In genomic region chr4:77655669-77656068, GRCm38 (mm10) we compare ENCODE assay signal across 27 mouse cellular contexts.
DNase-seq lines count a peak whose midpoint lies in the region; ATAC-seq and TF ChIP-seq lines count a peak whose summit lies in the region.
"Had no signal": no experiment of that assay in that cellular context is flagged by ENCODE, and none has a peak within 500 bp of the region (broad histone marks: within the 10 kb centered on the region; RNA-seq: fewer than 3 reads in every experiment).

No protein-coding gene starts in this region.

- DNase-seq in frontal cortex, postnatal 10 days (ENCODE audit: low spot score in 2 of 2): no peak
- peak; percentile 66 for DNase-seq in midbrain, embryonic 14.5 days
- no peak for DNase-seq in midbrain, embryonic 10.5 days (ENCODE audit: low spot score)
- DNase-seq in stomach, postnatal 0 days (ENCODE audit: low spot score): no peak
- no peak for DNase-seq in adrenal gland, adult (ENCODE audit: inconsistent age in 2 of 2, low spot score in 1 of 2)
- DNase-seq: adrenal gland, postnatal 25 days; cerebellum, adult 8-10 months; cerebellum, postnatal 25 days; gastrocnemius, postnatal 14 days; kidney, adult 2 months; kidney, postnatal 4 days; layer of hippocampus, adult 9-11 months; lung, postnatal 36 days; right cerebral cortex, postnatal 25 days; thymus, postnatal 25 days had no signal

- ATAC-seq in frontal cortex, adult (ENCODE audit: low TSS enrichment): peak; percentile 50; the same call in 1 of the 2 replicates
- no peak for ATAC-seq in intestine, postnatal 0 days
- ATAC-seq in intestine, embryonic 16.5 days: no peak
- ATAC-seq in midbrain, embryonic 14.5 days (ENCODE audit: low FRiP score, low TSS enrichment): no peak
- ATAC-seq in stomach, postnatal 0 days (ENCODE audit: low FRiP score, low TSS enrichment): no peak
- ATAC-seq: CD4-positive, CD25-positive, alpha-beta regulatory T cell, adult 4 months; forebrain, embryonic 16.5 days had no signal

- no peak overlapping the region for H3K27ac ChIP-seq in intestine, postnatal 0 days (ENCODE audit: low read depth, low read length)
- H3K27ac ChIP-seq in intestine, embryonic 16.5 days (ENCODE audit: low read length): no peak overlapping the region
- no peak overlapping the region for H3K27ac ChIP-seq in midbrain, embryonic 14.5 days (replicated peaks; ENCODE audit: low read depth, low read length)
- H3K27ac ChIP-seq in midbrain, embryonic 10.5 days (replicated peaks): no peak overlapping the region
- H3K27ac ChIP-seq in stomach, postnatal 0 days (replicated peaks): no peak overlapping the region
- H3K27ac ChIP-seq: limb, embryonic 12.5 days; liver, embryonic 15.5 days; lung, embryonic 15.5 days; midbrain, embryonic 12.5 days; neural tube, embryonic 15.5 days; stomach, embryonic 15.5 days had no signal

- H3K4me2 ChIP-seq in intestine, postnatal 0 days (replicated peaks; ENCODE audit: low read depth): no peak overlapping the region
- no peak overlapping the region for H3K4me2 ChIP-seq in intestine, embryonic 16.5 days (ENCODE audit: low read depth, low read length)
- no peak overlapping the region for H3K4me2 ChIP-seq in midbrain, embryonic 14.5 days (ENCODE audit: low read length)
- H3K4me2 ChIP-seq in stomach, postnatal 0 days (replicated peaks; ENCODE audit: low read depth): no peak overlapping the region
- H3K4me2 ChIP-seq: heart, embryonic 11.5 days; limb, embryonic 12.5 days; liver, embryonic 15.5 days; lung, embryonic 15.5 days; midbrain, embryonic 12.5 days; neural tube, embryonic 15.5 days; stomach, embryonic 15.5 days had no signal

- no peak overlapping the region for H3K9ac ChIP-seq in intestine, postnatal 0 days (ENCODE audit: low read depth, low read length)
- no peak overlapping the region for H3K9ac ChIP-seq in intestine, embryonic 16.5 days (ENCODE audit: low read depth, low read length)
- H3K9ac ChIP-seq in midbrain, embryonic 14.5 days (replicated peaks; ENCODE audit: low read length): no peak overlapping the region
- no peak overlapping the region for H3K9ac ChIP-seq in stomach, postnatal 0 days (ENCODE audit: low read length)
- H3K9ac ChIP-seq: limb, embryonic 12.5 days; liver, embryonic 15.5 days; lung, embryonic 15.5 days; midbrain, embryonic 12.5 days; neural tube, embryonic 15.5 days; stomach, embryonic 15.5 days had no signal

- H3K4me1 ChIP-seq in intestine, postnatal 0 days (replicated peaks; ENCODE audit: control insufficient read depth, insufficient read depth, low read length): no peaks in the 10 kb centered on the region
- H3K4me1 ChIP-seq in intestine, embryonic 16.5 days (ENCODE audit: control insufficient read depth, insufficient read depth, low read length): no peaks in the 10 kb centered on the region
- no peaks in the 10 kb centered on the region for H3K4me1 ChIP-seq in midbrain, embryonic 14.5 days (ENCODE audit: control insufficient read depth, insufficient read depth, low read length)
- no peaks in the 10 kb centered on the region for H3K4me1 ChIP-seq in midbrain, embryonic 10.5 days
- no peaks in the 10 kb centered on the region for H3K4me1 ChIP-seq in stomach, postnatal 0 days (replicated peaks; ENCODE audit: control insufficient read depth, insufficient read depth)
- H3K4me1 ChIP-seq: limb, embryonic 12.5 days; liver, embryonic 15.5 days; lung, embryonic 15.5 days; midbrain, embryonic 12.5 days; neural tube, embryonic 15.5 days; stomach, embryonic 15.5 days had no signal

- H3K36me3 ChIP-seq in intestine, postnatal 0 days (ENCODE audit: control insufficient read depth, insufficient read depth): no peaks in the 10 kb centered on the region
- H3K36me3 ChIP-seq in intestine, embryonic 16.5 days (ENCODE audit: control insufficient read depth, insufficient read depth, low read length): no peaks in the 10 kb centered on the region
- no peaks in the 10 kb centered on the region for H3K36me3 ChIP-seq in midbrain, embryonic 14.5 days (ENCODE audit: control insufficient read depth, insufficient read depth, low read length)
- H3K36me3 ChIP-seq in midbrain, embryonic 10.5 days: no peaks in the 10 kb centered on the region
- H3K36me3 ChIP-seq in stomach, postnatal 0 days (ENCODE audit: control insufficient read depth, insufficient read depth, low read length): no peaks in the 10 kb centered on the region
- H3K36me3 ChIP-seq: limb, embryonic 12.5 days; liver, embryonic 15.5 days; lung, embryonic 15.5 days; midbrain, embryonic 12.5 days; neural tube, embryonic 15.5 days; stomach, embryonic 15.5 days had no signal

- no peak overlapping the region for H3K4me3 ChIP-seq in intestine, postnatal 0 days (ENCODE audit: low read depth, low read length)
- H3K4me3 ChIP-seq in intestine, embryonic 16.5 days (ENCODE audit: low read length): no peak overlapping the region
- H3K4me3 ChIP-seq in midbrain, embryonic 14.5 days (replicated peaks; ENCODE audit: low read depth, low read length): no peak overlapping the region
- no peak overlapping the region for H3K4me3 ChIP-seq in midbrain, embryonic 10.5 days
- no peak overlapping the region for H3K4me3 ChIP-seq in stomach, postnatal 0 days (ENCODE audit: low read depth, low read length)
- H3K4me3 ChIP-seq: limb, embryonic 12.5 days; liver, embryonic 15.5 days; lung, embryonic 15.5 days; midbrain, embryonic 12.5 days; neural tube, embryonic 15.5 days; stomach, embryonic 15.5 days had no signal

- peak; percentile 54 for TF ChIP-seq CTCF in intestine, postnatal 0 days (IDR thresholded peaks at IDR 0.05; ENCODE audit: low read depth)
- TF ChIP-seq CTCF in stomach, postnatal 0 days (IDR thresholded peaks at IDR 0.05; ENCODE audit: low read depth): peak; percentile 49

- WGBS in intestine, postnatal 0 days: 88% methylated on average over 1 of the region's 1 CpGs
- 81% methylated on average over 1 of the region's 1 CpGs for WGBS in intestine, embryonic 16.5 days
- WGBS in midbrain, embryonic 14.5 days: 89% methylated on average over 1 of the region's 1 CpGs
- WGBS in midbrain, embryonic 10.5 days: 91% methylated on average over 1 of the region's 1 CpGs
- 70% methylated on average over 1 of the region's 1 CpGs for WGBS in stomach, postnatal 0 days

- no peak for TF ChIP-seq EP300 in stomach, postnatal 0 days (optimal IDR thresholded peaks at IDR 0.05)

- no peaks in the 10 kb centered on the region for H3K9me3 ChIP-seq in intestine, postnatal 0 days (ENCODE audit: control insufficient read depth)
- H3K9me3 ChIP-seq in intestine, embryonic 16.5 days (ENCODE audit: control insufficient read depth, low read length): no peaks in the 10 kb centered on the region
- no peaks in the 10 kb centered on the region for H3K9me3 ChIP-seq in midbrain, embryonic 14.5 days (ENCODE audit: control insufficient read depth, low read length)
- no peaks in the 10 kb centered on the region for H3K9me3 ChIP-seq in midbrain, embryonic 10.5 days (replicated peaks)
- H3K9me3 ChIP-seq in stomach, postnatal 0 days (ENCODE audit: control insufficient read depth, low read length): no peaks in the 10 kb centered on the region
- H3K9me3 ChIP-seq: limb, embryonic 12.5 days; liver, embryonic 15.5 days; lung, embryonic 15.5 days; midbrain, embryonic 12.5 days; neural tube, embryonic 15.5 days; stomach, embryonic 15.5 days had no signal

- H3K27me3 ChIP-seq in intestine, postnatal 0 days (replicated peaks; ENCODE audit: control insufficient read depth, insufficient read depth, low read length): no peaks in the 10 kb centered on the region
- H3K27me3 ChIP-seq in intestine, embryonic 16.5 days (replicated peaks; ENCODE audit: control insufficient read depth, insufficient read depth, low read length): no peaks in the 10 kb centered on the region
- no peaks in the 10 kb centered on the region for H3K27me3 ChIP-seq in midbrain, embryonic 14.5 days (ENCODE audit: control insufficient read depth, insufficient read depth, low read length)
- no peaks in the 10 kb centered on the region for H3K27me3 ChIP-seq in midbrain, embryonic 10.5 days (ENCODE audit: low read depth, poor library complexity, severe bottlenecking)
- no peaks in the 10 kb centered on the region for H3K27me3 ChIP-seq in stomach, postnatal 0 days (ENCODE audit: control insufficient read depth, insufficient read depth, low read length)
- H3K27me3 ChIP-seq: limb, embryonic 12.5 days; liver, embryonic 15.5 days; lung, embryonic 15.5 days; midbrain, embryonic 12.5 days; neural tube, embryonic 15.5 days; stomach, embryonic 15.5 days had no signal
